Mouse (Mus musculus) kidney, adult 8-10 months (tissue): ENCODE results near the gene Khk.

Experiments
- DNase-seq, 2 experiments: peaks; one replicate each; pipeline ENCODE4 v3.0.0; 2022

Gene Khk

DNA sequence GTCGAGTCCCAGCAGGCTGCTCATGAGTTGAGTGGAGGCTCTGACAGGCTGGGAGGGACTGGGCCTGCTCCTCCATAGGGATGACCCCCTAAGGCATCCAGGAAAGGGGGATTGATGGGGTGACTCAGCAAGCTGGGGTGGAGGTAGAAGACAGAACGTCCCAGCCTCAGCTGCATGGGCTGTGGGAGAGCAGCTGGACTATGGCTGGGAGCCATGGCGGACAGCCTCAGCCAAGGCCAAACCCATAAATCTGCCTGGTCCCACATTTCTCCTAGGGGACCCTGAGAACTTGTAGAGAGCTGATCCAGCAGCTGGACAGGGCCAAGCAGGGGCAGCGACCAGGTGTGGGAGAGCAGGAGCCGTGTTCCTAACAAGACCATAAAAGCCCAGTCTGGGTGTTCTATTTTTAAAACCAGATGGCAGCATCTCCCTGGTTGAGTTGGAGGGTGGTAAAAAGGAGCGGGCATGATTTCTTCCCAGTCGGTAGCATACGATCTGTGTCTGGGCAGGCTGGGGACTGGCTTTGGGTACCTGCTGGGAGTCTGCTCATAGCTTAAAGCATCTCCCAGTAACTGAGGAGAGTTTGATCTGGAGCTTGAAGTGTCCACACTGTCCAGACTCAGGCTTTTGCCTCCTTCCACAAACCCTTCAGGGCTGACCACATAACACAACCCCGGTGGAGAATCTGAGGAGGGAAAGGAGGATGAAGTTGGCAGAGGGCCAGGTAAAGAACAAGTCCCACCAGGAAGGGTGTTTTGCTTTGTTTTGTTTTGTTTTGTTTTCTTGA, 53.8 kb downstream of the Khk start:
- no peak for DNase-seq
